ENCODE assay signal across 22 mouse cellular contexts in genomic region chr19:20027667-20028282, GRCm38 (mm10).
DNase-seq lines count a peak whose midpoint lies in the region; ATAC-seq and TF ChIP-seq lines count a peak whose summit lies in the region.
"Had no signal": no experiment of that assay in that cellular context is flagged by ENCODE, and none has a peak within 500 bp of the region (broad histone marks: within the 10 kb centered on the region; RNA-seq: fewer than 3 reads in every experiment).

No protein-coding gene starts in this region.

- peaks cover 3% of the 10 kb centered on the region; the same call in 1 of the 2 replicates for H3K4me1 ChIP-seq in forebrain, embryonic 13.5 days
- no peaks in the 10 kb centered on the region for H3K4me1 ChIP-seq in forebrain, embryonic 11.5 days (replicated peaks; ENCODE audit: control insufficient read depth, insufficient read depth, low read length)
- no peaks in the 10 kb centered on the region for H3K4me1 ChIP-seq in lung, embryonic 14.5 days (ENCODE audit: insufficient read depth)
- H3K4me1 ChIP-seq: liver, embryonic 12.5 days had no signal

- WGBS in forebrain, embryonic 13.5 days = 25% methylated on average over 11 of the region's 11 CpGs
- 53% methylated on average over 11 of the region's 11 CpGs for WGBS in forebrain, embryonic 11.5 days
- 67% methylated on average over 11 of the region's 11 CpGs for WGBS in lung, embryonic 14.5 days

- H3K36me3 ChIP-seq in forebrain, embryonic 13.5 days (ENCODE audit: poor library complexity, severe bottlenecking) = no peaks in the 10 kb centered on the region
- no peaks in the 10 kb centered on the region for H3K36me3 ChIP-seq in forebrain, embryonic 11.5 days (ENCODE audit: control insufficient read depth, insufficient read depth, low read length)
- no peaks in the 10 kb centered on the region for H3K36me3 ChIP-seq in lung, embryonic 14.5 days (ENCODE audit: insufficient read depth)
- H3K36me3 ChIP-seq: G1E; liver, embryonic 12.5 days had no signal

- H3K27me3 ChIP-seq in forebrain, embryonic 13.5 days = no peaks in the 10 kb centered on the region
- no peaks in the 10 kb centered on the region for H3K27me3 ChIP-seq in forebrain, embryonic 11.5 days (ENCODE audit: control insufficient read depth, insufficient read depth, low read length)
- H3K27me3 ChIP-seq in lung, embryonic 14.5 days (ENCODE audit: insufficient read depth, low read length) = no peaks in the 10 kb centered on the region
- H3K27me3 ChIP-seq: liver, embryonic 12.5 days had no signal

- no peak for DNase-seq in forebrain, embryonic 11.5 days (ENCODE audit: low spot score)
- DNase-seq in lung, embryonic 14.5 days = peak; percentile 9
- DNase-seq in lung, postnatal 36 days = no peak
- DNase-seq in brain, adult 2 months (ENCODE audit: low read depth, low spot score) = peak; percentile 14
- DNase-seq in forelimb bud, embryonic 11.5 days (ENCODE audit: low read depth, low spot score) = peak; percentile 25
- no peak for DNase-seq in cerebellum, postnatal 25 days
- no peak for DNase-seq in heart, postnatal 10 days
- DNase-seq: adrenal gland, postnatal 14 days; cerebellum, adult 18-20 months; cerebellum, postnatal 36 days; gastrocnemius, postnatal 36 days; kidney, adult 11 months; kidney, postnatal 14 days; left cerebral cortex, postnatal 4 days; lung, adult 2 months; lung, postnatal 4 days; thymus, postnatal 25 days had no signal

- no peak overlapping the region for H3K9ac ChIP-seq in forebrain, embryonic 13.5 days
- H3K9ac ChIP-seq in forebrain, embryonic 11.5 days (ENCODE audit: low read length) = no peak overlapping the region
- no peak overlapping the region for H3K9ac ChIP-seq in lung, embryonic 14.5 days
- H3K9ac ChIP-seq: liver, embryonic 12.5 days had no signal

- intact Hi-C loops in heart, postnatal 10 days (cut with DNase I) = no loop called here

- no peak overlapping the region for H3K27ac ChIP-seq in forebrain, embryonic 13.5 days
- no peak overlapping the region for H3K27ac ChIP-seq in forebrain, embryonic 11.5 days (ENCODE audit: low read depth, low read length)
- no peak overlapping the region for H3K27ac ChIP-seq in lung, embryonic 14.5 days (ENCODE audit: low read depth)
- H3K27ac ChIP-seq: left cerebral cortex, adult 2 months; liver, embryonic 12.5 days had no signal

- no peak for TF ChIP-seq CTCF in lung, embryonic 14.5 days (IDR thresholded peaks at IDR 0.05; ENCODE audit: low read depth)

- no peak overlapping the region for H3K4me2 ChIP-seq in forebrain, embryonic 13.5 days
- no peak overlapping the region for H3K4me2 ChIP-seq in forebrain, embryonic 11.5 days (ENCODE audit: low read depth, low read length, severe bottlenecking)
- H3K4me2 ChIP-seq in lung, embryonic 14.5 days = no peak overlapping the region
- H3K4me2 ChIP-seq: liver, embryonic 12.5 days had no signal

- H3K4me3 ChIP-seq in forebrain, embryonic 13.5 days = no peak overlapping the region
- no peak overlapping the region for H3K4me3 ChIP-seq in forebrain, embryonic 11.5 days (ENCODE audit: low read depth, low read length)
- H3K4me3 ChIP-seq in lung, embryonic 14.5 days (ENCODE audit: low read depth, low read length) = no peak overlapping the region
- H3K4me3 ChIP-seq: left cerebral cortex, adult 2 months; liver, embryonic 12.5 days; myocyte had no signal

- H3K9me3 ChIP-seq in forebrain, embryonic 13.5 days (replicated peaks) = no peaks in the 10 kb centered on the region
- H3K9me3 ChIP-seq in forebrain, embryonic 11.5 days (ENCODE audit: control insufficient read depth, low read length) = no peaks in the 10 kb centered on the region
- H3K9me3 ChIP-seq in lung, embryonic 14.5 days (ENCODE audit: low read depth, low read length) = no peaks in the 10 kb centered on the region
- H3K9me3 ChIP-seq: G1E; liver, embryonic 12.5 days had no signal

- ATAC-seq in forebrain, embryonic 13.5 days = peak; percentile 83
- no peak for ATAC-seq in forebrain, embryonic 11.5 days (replicated peaks; ENCODE audit: low FRiP score)
- ATAC-seq in lung, embryonic 14.5 days (ENCODE audit: insufficient read depth) = no peak
- ATAC-seq: liver, embryonic 12.5 days had no signal

Comparison
In these comparisons a context has a peak if more than half of its experiments do, and no peak if none do; other contexts are left out.
1. DNase-seq: peak in lung, embryonic 14.5 days (single experiment), brain, adult 2 months (single experiment) and forelimb bud, embryonic 11.5 days (single experiment); none in forebrain, embryonic 11.5 days (single experiment), lung, postnatal 36 days (single experiment), cerebellum, postnatal 25 days (0 of 2) and heart, postnatal 10 days (0 of 2).